Mouse (Mus musculus): ENCODE measurements around the gene Gm5796. TPM values are rescaled to one million over a fixed set of nuclear protein-coding genes. Genes with fewer than 3 reads are reported as not detected.

The Gm5796 gene
- not detected for total RNA-seq (2023)

GRCm38 (mm10) chr14:4023641-4024040, at the start of gene Gm5796:
TSS of gene Gm5796 (plus strand) at chr14:4023941.

GRCm38 (mm10) chr14:3998094-3998493, 25.6 kb upstream of the Gm5796 start, which contains the start of gene Gm3099:
TSS of gene Gm3099 (plus strand) at chr14:3998394.

GRCm38 (mm10) chr14:4083820-4084219, 60.1 kb downstream of the Gm5796 start, which contains the start of gene Gm3115:
TSS of gene Gm3115 (plus strand) at chr14:4084120.

Other genes starting within 250 kb of the Gm5796 start
- gene Gm3002, start 213.9 kb upstream of the Gm5796 start, total RNA-seq (2023): not detected
- not detected for gene Gm3033, start 177.7 kb upstream of the Gm5796 start, total RNA-seq (2023)
- gene Gm2916, start 139.8 kb upstream of the Gm5796 start, total RNA-seq (2023): not detected
- gene Gm3029, start 92.2 kb upstream of the Gm5796 start, total RNA-seq (2023): not detected
- not detected for gene Gm3095, start 60.4 kb upstream of the Gm5796 start, total RNA-seq (2023)
- not detected for gene Gm3099, start 25.5 kb upstream of the Gm5796 start, total RNA-seq (2023)
- not detected for gene Gm3115, start 60.2 kb downstream of the Gm5796 start, total RNA-seq (2023)
- 0.88 TPM for gene Gm8108, start 86.6 kb downstream of the Gm5796 start, total RNA-seq (2023)
- gene Gm3127, start 141.1 kb downstream of the Gm5796 start, total RNA-seq (2023): not detected
- gene Gm2974, start 158.6 kb downstream of the Gm5796 start, total RNA-seq (2023): not detected
- gene Gm3138, start 225.7 kb downstream of the Gm5796 start, total RNA-seq (2023): not detected

Measured in CD4-positive naive resting alpha-beta T cell, adult 76 days (primary cell).